Mouse (Mus musculus): ENCODE data around the gene Nsun3. TPM values are rescaled to one million over a fixed set of nuclear protein-coding genes. Genes with fewer than 3 reads are reported as not detected.

Nsun3 gene
- 9.5 TPM for polyA plus RNA-seq (2015; fragmentation: Illumina TruSeq; extraction: RNeasy Lipid Tissue Mini Kit (QIAGEN cat#74804); ENCODE audit: low read depth, low replicate concordance)

DNA sequence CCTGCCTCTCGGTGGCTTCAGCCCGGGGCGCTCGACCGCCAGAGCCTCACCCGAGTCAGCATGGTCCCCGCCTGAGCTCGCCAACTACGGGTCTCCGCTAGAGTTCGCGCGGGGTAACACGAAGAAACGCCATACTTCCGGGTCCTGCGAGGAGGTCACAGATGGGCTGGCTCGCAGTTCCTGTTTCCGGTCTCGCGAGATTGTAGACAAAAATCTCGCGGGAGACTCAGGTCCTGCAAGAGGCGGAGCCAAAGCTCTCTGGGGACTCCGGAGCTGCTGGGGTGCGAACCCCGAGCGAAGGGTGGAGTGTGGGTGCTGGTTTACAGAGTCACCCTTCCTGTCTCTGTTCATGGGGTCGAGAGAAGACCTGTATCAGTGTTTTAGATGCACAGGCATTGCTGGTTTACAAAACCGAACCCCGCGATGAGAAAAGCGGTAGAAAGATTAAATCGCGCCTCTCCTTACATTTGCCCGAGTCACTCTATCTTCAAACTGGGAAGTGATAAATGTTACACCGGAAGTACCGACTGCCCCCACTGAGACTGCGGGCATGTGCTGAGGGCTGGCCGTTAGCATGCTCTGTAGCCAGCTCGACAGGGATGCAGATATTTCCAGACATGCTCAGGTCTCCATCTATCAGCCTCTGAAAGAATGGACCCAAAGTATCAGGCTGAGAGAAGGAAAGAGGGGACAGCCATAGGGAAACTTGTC lies at the start of gene Nsun3:
TSS of gene Nsun3 (minus strand) at position 198 of the 711 bp plus-strand sequence.

DNA sequence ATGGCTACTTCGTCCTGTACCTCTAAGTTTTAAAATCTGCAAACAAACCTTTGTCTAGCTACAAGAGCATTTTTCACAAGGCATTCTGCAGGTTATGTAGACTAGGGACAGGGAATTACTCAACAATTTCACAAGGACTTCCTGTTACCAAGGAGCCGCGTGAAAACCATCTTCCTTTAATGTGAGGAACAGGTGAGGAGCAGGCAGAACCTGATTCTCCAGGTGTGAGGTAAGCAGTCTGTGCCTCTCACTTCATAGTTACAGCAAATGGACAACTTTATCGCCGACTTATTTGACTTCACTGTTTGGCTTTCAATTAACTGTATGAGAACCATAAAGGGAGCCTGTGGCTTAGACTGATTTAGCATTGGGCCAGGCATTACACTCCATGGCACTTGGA lies 27.9 kb upstream of the Nsun3 start, which contains the start of gene Stx19:
TSS of gene Stx19 (plus strand) at position 186 of the 400 bp plus-strand sequence.

Other genes with a start within 250 kb of the Nsun3 start
- gene Stx19, start 27.9 kb upstream of the Nsun3 start, polyA plus RNA-seq (2015; fragmentation: Illumina TruSeq; extraction: RNeasy Lipid Tissue Mini Kit (QIAGEN cat#74804); ENCODE audit: low read depth, low replicate concordance) = not detected
- 10.2 TPM for gene Arl13b, start 60.2 kb upstream of the Nsun3 start, polyA plus RNA-seq (2015; fragmentation: Illumina TruSeq; extraction: RNeasy Lipid Tissue Mini Kit (QIAGEN cat#74804); ENCODE audit: low read depth, low replicate concordance)
- gene Pros1, start 67.5 kb upstream of the Nsun3 start, polyA plus RNA-seq (2015; fragmentation: Illumina TruSeq; extraction: RNeasy Lipid Tissue Mini Kit (QIAGEN cat#74804); ENCODE audit: low read depth, low replicate concordance) = 10.4 TPM